Mouse (Mus musculus): Measurements from ENCODE around the gene Pik3ip1.

GRCm38 (mm10) chr11:3294641-3295040 lies 35.6 kb upstream of the Pik3ip1 start:
- no peak for TF ChIP-seq CTCF (IDR thresholded peaks at IDR 0.05; ENCODE audit: low read depth)
- no peak for TF ChIP-seq EP300 (IDR thresholded peaks at IDR 0.05; ENCODE audit: low read depth)
